Comparison of ENCODE assay signal across 8 mouse cellular contexts in genomic region chr9:43000070-43000469, GRCm38 (mm10). TPM values are rescaled to one million over a fixed set of nuclear protein-coding genes. Genes with fewer than 3 reads are reported as not detected.
A peak's percentile ranks its signal among the peaks of the same experiment; 100 is the strongest.
DNase-seq lines count a peak whose midpoint lies in the region; ATAC-seq and TF ChIP-seq lines count a peak whose summit lies in the region.

No protein-coding gene starts in this region.

- H3K4me3 ChIP-seq in layer of hippocampus, adult 2 months: no peak overlapping the region
- no peak overlapping the region for H3K4me3 ChIP-seq in ES-E14 (ENCODE audit: insufficient read depth in 1 of 2, low read depth in 1 of 2, low read length in 2 of 2, poor library complexity in 1 of 2, severe bottlenecking in 1 of 2)
- no peak overlapping the region for H3K4me3 ChIP-seq in forebrain, embryonic 11.5 days (ENCODE audit: low read depth, low read length)

- WGBS in forebrain, embryonic 11.5 days: 87% methylated on average over 1 of the region's 1 CpGs

- no peaks in the 10 kb centered on the region for H3K9me3 ChIP-seq in ES-E14 (ENCODE audit: control insufficient read depth, insufficient read depth, low read depth, low read length)
- no peaks in the 10 kb centered on the region for H3K9me3 ChIP-seq in forebrain, embryonic 11.5 days (ENCODE audit: control insufficient read depth, low read length)

- H3K36me3 ChIP-seq in ES-E14 (ENCODE audit: control insufficient read depth, insufficient read depth, low read length, poor library complexity, severe bottlenecking): peaks cover 36% of the 10 kb centered on the region
- no peaks in the 10 kb centered on the region; the same call in 1 of the 2 replicates for H3K36me3 ChIP-seq in forebrain, embryonic 11.5 days (ENCODE audit: control insufficient read depth, insufficient read depth, low read length)

- in situ Hi-C loops in ES-E14 (cut with MboI; ENCODE audit: low sequenced_read_pairs in 2 of 2, unreplicated experiment in 2 of 2): loop anchor here in 1 of 2 experiments (10.0 kb wide), 1 partner anchor 215 kb away; the partner anchor contains the start of gene Pou2f3

- peaks cover 0 to 2% of the 10 kb centered on the region in 2 experiments; a peak in 1 of 4 replicates for H3K4me1 ChIP-seq in ES-E14 (ENCODE audit: control insufficient read depth in 2 of 2, insufficient read depth in 2 of 2, low read length in 2 of 2, poor library complexity in 1 of 2)
- H3K4me1 ChIP-seq in forebrain, embryonic 11.5 days (replicated peaks; ENCODE audit: control insufficient read depth, insufficient read depth, low read length): no peaks in the 10 kb centered on the region

- no peaks in the 10 kb centered on the region for H3K27me3 ChIP-seq in forebrain, embryonic 11.5 days (ENCODE audit: control insufficient read depth, insufficient read depth, low read length)

- ATAC-seq in forebrain, embryonic 11.5 days (replicated peaks; ENCODE audit: low FRiP score): no peak

- TF ChIP-seq CTCF in layer of hippocampus, adult 2 months (conservative IDR thresholded peaks at IDR 0.05): peak; percentile 85

- no peak overlapping the region for H3K9ac ChIP-seq in ES-E14 (ENCODE audit: insufficient read depth, low read depth, low read length, poor library complexity, severe bottlenecking)
- no peak overlapping the region for H3K9ac ChIP-seq in forebrain, embryonic 11.5 days (ENCODE audit: low read length)

- no peak overlapping the region for H3K27ac ChIP-seq in layer of hippocampus, adult 2 months
- no peak overlapping the region for H3K27ac ChIP-seq in ES-E14 (ENCODE audit: insufficient read depth, low read depth, low read length, poor library complexity, severe bottlenecking)
- no peak overlapping the region for H3K27ac ChIP-seq in forebrain, embryonic 11.5 days (ENCODE audit: low read depth, low read length)

- peak; percentile 19 for DNase-seq in cerebellum, adult 11 months
- no peak for DNase-seq in cerebellum, adult 11-12 months
- DNase-seq in layer of hippocampus, adult 2 months (ENCODE audit: low spot score in 2 of 2): peak; percentile 71 to 75
- no peak for DNase-seq in layer of hippocampus, adult 8-10 months (ENCODE audit: low spot score in 2 of 2)
- DNase-seq in ES-E14 (ENCODE audit: low read depth, low spot score): peak; percentile 29
- DNase-seq in embryo, embryonic 9.5 days (ENCODE audit: extremely low spot score): peak; percentile 44
- DNase-seq in mesoderm, embryonic 11.5 days (ENCODE audit: low read depth, low spot score): peak; percentile 62
- DNase-seq in forebrain, embryonic 11.5 days (ENCODE audit: low spot score): no peak

- no peak overlapping the region for H3K4me2 ChIP-seq in forebrain, embryonic 11.5 days (ENCODE audit: low read depth, low read length, severe bottlenecking)

TF ChIP-seq in ES-E14, 5 proteins besides CTCF, POLR2A, EP300 and RAD21:
- TF ChIP-seq MAFK (IDR thresholded peaks at IDR 0.05; ENCODE audit: insufficient read depth, low read depth, low read length): no peak
- no peak for TF ChIP-seq CHD2 (IDR thresholded peaks at IDR 0.05; ENCODE audit: low read depth, low read length)
- no peak for TF ChIP-seq HCFC1 (IDR thresholded peaks at IDR 0.05; ENCODE audit: borderline replicate concordance, insufficient read depth, low read length)
- TF ChIP-seq ZNF384 (IDR thresholded peaks at IDR 0.05; ENCODE audit: low read depth, low read length): peak; percentile 70
- TF ChIP-seq ZC3H11A (IDR thresholded peaks at IDR 0.05; ENCODE audit: borderline replicate concordance, low read depth, low read length): no peak

RNA-seq across cellular contexts. Expression of gene Grik4, which starts 55.8 kb away (rescaled TPM):
- 10 to 100 TPM; 53.0 to 63.2 TPM for total RNA-seq in layer of hippocampus, adult 2 months (2021)
- total RNA-seq in layer of hippocampus, adult 8-10 months (2022): 10 to 100 TPM; 48.5 to 59.1 (median 53.3) TPM
- 0.22 and 0.32 TPM in 2 replicates for total RNA-seq in ES-E14 (2012; rRNA removed)
- 0.97 and 1.1 TPM in 2 replicates for polyA plus RNA-seq in forebrain, embryonic 11.5 days (2014; fragmentation: Nextera tagmentation; extraction: Ambion mirVana)

Comparison
In these comparisons a context has a peak if more than half of its experiments do, and no peak if none do; other contexts are left out.
1. DNase-seq: peak in cerebellum, adult 11 months (single experiment), layer of hippocampus, adult 2 months (2 of 2), ES-E14 (single experiment), embryo, embryonic 9.5 days (single experiment) and mesoderm, embryonic 11.5 days (single experiment); none in cerebellum, adult 11-12 months (single experiment), layer of hippocampus, adult 8-10 months (0 of 2) and forebrain, embryonic 11.5 days (single experiment).
2. RNA of gene Grik4, which starts 55.8 kb away (total RNA-seq): 53.0 to 63.2 TPM in layer of hippocampus, adult 2 months and 48.5 to 59.1 TPM in layer of hippocampus, adult 8-10 months; 0.22 to 0.32 TPM in ES-E14; every median in the first group is over 10 times any median in the second.